25 mouse cellular contexts compared by ENCODE assay signal in genomic region chr13:83952353-83952752, GRCm38 (mm10).
DNase-seq lines count a peak whose midpoint lies in the region; ATAC-seq and TF ChIP-seq lines count a peak whose summit lies in the region.
"Had no signal": no experiment of that assay in that cellular context is flagged by ENCODE, and none has a peak within 500 bp of the region (broad histone marks: within the 10 kb centered on the region; RNA-seq: fewer than 3 reads in every experiment).

No protein-coding gene starts in this region.

- no peak for DNase-seq in hindbrain, embryonic 14.5 days (ENCODE audit: low spot score)
- DNase-seq in midbrain, postnatal 0 days (ENCODE audit: low spot score) = peak; percentile 3
- no peak for DNase-seq in MN1 (ENCODE audit: low spot score)
- DNase-seq in right cerebral cortex, adult 18-20 months = no peak
- DNase-seq: adrenal gland, adult 2 months; adrenal gland, postnatal 14 days; B cell, adult 2 months; cerebellum, adult 11 months; cerebellum, adult 2 months; cerebellum, adult 9-11 months; cerebellum, postnatal 25 days; forebrain, postnatal 0 days; gastrocnemius, adult 2 months; gastrocnemius, postnatal 14 days; heart, adult 11 months had no signal

- H3K27me3 ChIP-seq in hindbrain, embryonic 14.5 days (ENCODE audit: control insufficient read depth, insufficient read depth, low read length) = no peaks in the 10 kb centered on the region
- no peaks in the 10 kb centered on the region for H3K27me3 ChIP-seq in hindbrain, embryonic 16.5 days (replicated peaks; ENCODE audit: control insufficient read depth, insufficient read depth, low read length)
- H3K27me3 ChIP-seq in midbrain, embryonic 13.5 days = no peaks in the 10 kb centered on the region
- H3K27me3 ChIP-seq in midbrain, embryonic 16.5 days (ENCODE audit: control insufficient read depth, insufficient read depth, low read depth, low read length) = no peaks in the 10 kb centered on the region
- no peaks in the 10 kb centered on the region for H3K27me3 ChIP-seq in midbrain, postnatal 0 days (ENCODE audit: insufficient read depth, low read length)
- H3K27me3 ChIP-seq: CH12.LX; embryonic facial prominence, embryonic 12.5 days; embryonic facial prominence, embryonic 15.5 days; hindbrain, embryonic 15.5 days had no signal

- no peak overlapping the region for H3K4me3 ChIP-seq in hindbrain, embryonic 14.5 days (replicated peaks; ENCODE audit: low read length)
- no peak overlapping the region for H3K4me3 ChIP-seq in hindbrain, embryonic 16.5 days (ENCODE audit: low read length)
- no peak overlapping the region for H3K4me3 ChIP-seq in midbrain, embryonic 13.5 days (replicated peaks)
- H3K4me3 ChIP-seq in midbrain, embryonic 16.5 days (ENCODE audit: low read depth, low read length) = no peak overlapping the region
- H3K4me3 ChIP-seq in midbrain, postnatal 0 days (ENCODE audit: low read depth, low read length) = no peak overlapping the region
- H3K4me3 ChIP-seq: embryonic facial prominence, embryonic 12.5 days; embryonic facial prominence, embryonic 15.5 days; gastrocnemius, adult 2 months; hindbrain, embryonic 15.5 days had no signal

- H3K9me3 ChIP-seq in hindbrain, embryonic 14.5 days (ENCODE audit: control insufficient read depth, low read length) = no peaks in the 10 kb centered on the region
- H3K9me3 ChIP-seq in hindbrain, embryonic 16.5 days (ENCODE audit: control insufficient read depth, low read length) = no peaks in the 10 kb centered on the region
- H3K9me3 ChIP-seq in midbrain, embryonic 13.5 days = no peaks in the 10 kb centered on the region
- H3K9me3 ChIP-seq in midbrain, embryonic 16.5 days (replicated peaks; ENCODE audit: control insufficient read depth, low read length, poor library complexity, severe bottlenecking) = no peaks in the 10 kb centered on the region
- no peaks in the 10 kb centered on the region for H3K9me3 ChIP-seq in midbrain, postnatal 0 days (ENCODE audit: low read length)
- H3K9me3 ChIP-seq: embryonic facial prominence, embryonic 12.5 days; embryonic facial prominence, embryonic 15.5 days; G1E; hindbrain, embryonic 15.5 days had no signal

- no peak overlapping the region for H3K4me2 ChIP-seq in hindbrain, embryonic 14.5 days (replicated peaks)
- H3K4me2 ChIP-seq in hindbrain, embryonic 16.5 days (ENCODE audit: low read length) = no peak overlapping the region
- no peak overlapping the region for H3K4me2 ChIP-seq in midbrain, embryonic 13.5 days (replicated peaks)
- H3K4me2 ChIP-seq in midbrain, embryonic 16.5 days (ENCODE audit: low read length) = no peak overlapping the region
- H3K4me2 ChIP-seq in midbrain, postnatal 0 days (ENCODE audit: low read depth, low read length, poor library complexity, severe bottlenecking) = no peak overlapping the region
- H3K4me2 ChIP-seq: embryonic facial prominence, embryonic 12.5 days; embryonic facial prominence, embryonic 15.5 days; heart, embryonic 11.5 days; hindbrain, embryonic 15.5 days had no signal

- no peaks in the 10 kb centered on the region for H3K4me1 ChIP-seq in hindbrain, embryonic 14.5 days (replicated peaks; ENCODE audit: control insufficient read depth, insufficient read depth, low read length)
- H3K4me1 ChIP-seq in hindbrain, embryonic 16.5 days (ENCODE audit: control insufficient read depth, insufficient read depth, low read depth, low read length) = no peaks in the 10 kb centered on the region
- H3K4me1 ChIP-seq in midbrain, embryonic 13.5 days (replicated peaks) = peaks cover 9% of the 10 kb centered on the region; the same call in 1 of the 2 replicates
- no peaks in the 10 kb centered on the region; the same call in 1 of the 2 replicates for H3K4me1 ChIP-seq in midbrain, embryonic 16.5 days (ENCODE audit: control insufficient read depth, insufficient read depth, low read length)
- H3K4me1 ChIP-seq in midbrain, postnatal 0 days (ENCODE audit: insufficient read depth, low read length) = no peaks in the 10 kb centered on the region
- H3K4me1 ChIP-seq: embryonic facial prominence, embryonic 12.5 days; embryonic facial prominence, embryonic 15.5 days; hindbrain, embryonic 15.5 days had no signal

- H3K36me3 ChIP-seq in hindbrain, embryonic 14.5 days (replicated peaks; ENCODE audit: control insufficient read depth, insufficient read depth) = no peaks in the 10 kb centered on the region
- H3K36me3 ChIP-seq in hindbrain, embryonic 16.5 days (ENCODE audit: control insufficient read depth, insufficient read depth, low read length) = no peaks in the 10 kb centered on the region
- H3K36me3 ChIP-seq in midbrain, embryonic 13.5 days = no peaks in the 10 kb centered on the region
- no peaks in the 10 kb centered on the region for H3K36me3 ChIP-seq in midbrain, embryonic 16.5 days (ENCODE audit: control insufficient read depth, insufficient read depth, low read length)
- no peaks in the 10 kb centered on the region for H3K36me3 ChIP-seq in midbrain, postnatal 0 days (ENCODE audit: insufficient read depth, low read length)
- H3K36me3 ChIP-seq: embryonic facial prominence, embryonic 12.5 days; embryonic facial prominence, embryonic 15.5 days; G1E; hindbrain, embryonic 15.5 days had no signal

- no peak for TF ChIP-seq CTCF in midbrain, postnatal 0 days (IDR thresholded peaks at IDR 0.05)

- ATAC-seq in hindbrain, embryonic 14.5 days (ENCODE audit: low FRiP score) = no peak
- no peak for ATAC-seq in hindbrain, embryonic 16.5 days
- no peak for ATAC-seq in midbrain, embryonic 13.5 days
- ATAC-seq in midbrain, embryonic 16.5 days = no peak
- no peak for ATAC-seq in midbrain, postnatal 0 days (ENCODE audit: low FRiP score)
- ATAC-seq: forebrain, embryonic 14.5 days; forebrain, postnatal 0 days had no signal

- peak overlapping the region; percentile 4; the same call in 1 of the 2 replicates for H3K27ac ChIP-seq in hindbrain, embryonic 14.5 days
- no peak overlapping the region for H3K27ac ChIP-seq in hindbrain, embryonic 16.5 days (ENCODE audit: low read depth, low read length)
- peak overlapping the region; percentile 64; the same call in 1 of the 2 replicates for H3K27ac ChIP-seq in midbrain, embryonic 13.5 days
- H3K27ac ChIP-seq in midbrain, embryonic 16.5 days (ENCODE audit: low read length) = no peak overlapping the region
- no peak overlapping the region for H3K27ac ChIP-seq in midbrain, postnatal 0 days (ENCODE audit: low read depth, low read length)
- H3K27ac ChIP-seq: embryonic facial prominence, embryonic 12.5 days; embryonic facial prominence, embryonic 15.5 days; gastrocnemius, adult 2 months; hindbrain, embryonic 15.5 days had no signal

- no peak overlapping the region for H3K9ac ChIP-seq in hindbrain, embryonic 14.5 days
- H3K9ac ChIP-seq in hindbrain, embryonic 16.5 days (ENCODE audit: low read depth, low read length) = no peak overlapping the region
- no peak overlapping the region for H3K9ac ChIP-seq in midbrain, embryonic 13.5 days (replicated peaks)
- no peak overlapping the region for H3K9ac ChIP-seq in midbrain, embryonic 16.5 days (ENCODE audit: low read depth, low read length)
- H3K9ac ChIP-seq in midbrain, postnatal 0 days (replicated peaks; ENCODE audit: low read length, poor library complexity, severe bottlenecking) = no peak overlapping the region
- H3K9ac ChIP-seq: embryonic facial prominence, embryonic 12.5 days; embryonic facial prominence, embryonic 15.5 days; forebrain, postnatal 0 days; hindbrain, embryonic 15.5 days had no signal

- WGBS in hindbrain, embryonic 14.5 days = 75% methylated on average over 4 of the region's 4 CpGs
- 75% methylated on average over 4 of the region's 4 CpGs for WGBS in hindbrain, embryonic 16.5 days
- 88% methylated on average over 4 of the region's 4 CpGs for WGBS in midbrain, embryonic 13.5 days
- 86% methylated on average over 4 of the region's 4 CpGs for WGBS in midbrain, embryonic 16.5 days
- WGBS in midbrain, postnatal 0 days = 88% methylated on average over 4 of the region's 4 CpGs

Comparison
In these comparisons a context has a peak if more than half of its experiments do, and no peak if none do; other contexts are left out.
1. H3K27ac ChIP-seq: peak in hindbrain, embryonic 14.5 days (single experiment) and midbrain, embryonic 13.5 days (single experiment); none in hindbrain, embryonic 16.5 days (single experiment), midbrain, embryonic 16.5 days (single experiment) and midbrain, postnatal 0 days (single experiment).